Mouse (Mus musculus): ENCODE results near the gene Cdadc1.
"Not testable (repeated sequence)": the region's sequence is repeated elsewhere in the genome, so short reads cannot be mapped to it uniquely, and the experiment has no call there.

Gene Cdadc1

GRCm38 (mm10) chr14:59597398-59598259 is at the start of gene Cdadc1:
TSS of gene Cdadc1 (minus strand) at chr14:59597959.
- DNase-seq (ENCODE audit: low read depth, low spot score): peak; percentile 85

- DNase-seq (ENCODE audit: low read depth, low spot score): peak; percentile 23
These were observed 49.3 kb upstream of the Cdadc1 start for GRCm38 (mm10) chr14:59646826-59647697.

- no peak for DNase-seq (ENCODE audit: low read depth, low spot score)
These were observed 47.1 kb upstream of the Cdadc1 start for GRCm38 (mm10) chr14:59644896-59645295.

- DNase-seq (ENCODE audit: low read depth, low spot score): no peak
These were observed 46.4 kb upstream of the Cdadc1 start for GRCm38 (mm10) chr14:59644166-59644565.

GRCm38 (mm10) chr14:59643582-59643981 is 45.8 kb upstream of the Cdadc1 start:
- no peak for DNase-seq (ENCODE audit: low read depth, low spot score)

GRCm38 (mm10) chr14:59641856-59642255 is 44.1 kb upstream of the Cdadc1 start:
- no peak for DNase-seq (ENCODE audit: low read depth, low spot score)

GRCm38 (mm10) chr14:59638906-59639703 is 41.3 kb upstream of the Cdadc1 start:
- no peak for DNase-seq (ENCODE audit: low read depth, low spot score)

- DNase-seq (ENCODE audit: low read depth, low spot score): no peak
These were observed 36.2 kb upstream of the Cdadc1 start for GRCm38 (mm10) chr14:59633988-59634387.

GRCm38 (mm10) chr14:59633295-59633898 is 35.6 kb upstream of the Cdadc1 start:
- no peak for DNase-seq (ENCODE audit: low read depth, low spot score)

GRCm38 (mm10) chr14:59632067-59632466 is 34.3 kb upstream of the Cdadc1 start:
- DNase-seq (ENCODE audit: low read depth, low spot score): no peak

- DNase-seq (ENCODE audit: low read depth, low spot score): no peak
These were observed 32.3 kb upstream of the Cdadc1 start for GRCm38 (mm10) chr14:59630096-59630495.

GRCm38 (mm10) chr14:59629308-59629707 is 31.5 kb upstream of the Cdadc1 start:
- no peak for DNase-seq (ENCODE audit: low read depth, low spot score)

- no peak for DNase-seq (ENCODE audit: low read depth, low spot score)
These were observed 30.1 kb upstream of the Cdadc1 start for GRCm38 (mm10) chr14:59627823-59628222.

GRCm38 (mm10) chr14:59627142-59627680 is 29.5 kb upstream of the Cdadc1 start:
- DNase-seq (ENCODE audit: low read depth, low spot score): no peak

- no peak for DNase-seq (ENCODE audit: low read depth, low spot score)
These were observed 29.0 kb upstream of the Cdadc1 start for GRCm38 (mm10) chr14:59626711-59627110.

GRCm38 (mm10) chr14:59625806-59626364 is 28.1 kb upstream of the Cdadc1 start:
- peak; percentile 44 for DNase-seq (ENCODE audit: low read depth, low spot score)

- peak; percentile 75 for DNase-seq (ENCODE audit: low read depth, low spot score)
These were observed 27.5 kb upstream of the Cdadc1 start, which contains the start of gene Shisa2 for GRCm38 (mm10) chr14:59625158-59625805. TSS of gene Shisa2 (plus strand) at chr14:59625308.

- DNase-seq (ENCODE audit: low read depth, low spot score): peak; percentile 50
These were observed 26.6 kb upstream of the Cdadc1 start for GRCm38 (mm10) chr14:59624326-59624885.

- no peak for DNase-seq (ENCODE audit: low read depth, low spot score)
These were observed 19.0 kb upstream of the Cdadc1 start for GRCm38 (mm10) chr14:59616802-59617201.

- DNase-seq (ENCODE audit: low read depth, low spot score): not testable (repeated sequence)
These were observed 16.4 kb upstream of the Cdadc1 start for GRCm38 (mm10) chr14:59614149-59614548.
